Mouse (Mus musculus) heart, embryonic 11.5 days (tissue): ENCODE measurements around the gene Rps3a1. TPM values are rescaled to one million over a fixed set of nuclear protein-coding genes. Genes with fewer than 3 reads are reported as not detected.

Experiments used
- ATAC-seq: fragments of 200-750 bp; cut with Nextera tagmentation; replicated peaks from 2 replicates; pipeline ENCODE4 v1.8.0; 2017; ENCODE audit warnings: moderate library complexity; ENCODE audit not compliant: insufficient number of reproducible peaks, low FRiP score, low TSS enrichment
- H3K27ac ChIP-seq: fragments of 300-500 bp; sonication (generic); 2 replicates; pipeline ENCODE4 v1.5.1; 2014; ENCODE audit warnings: mild to moderate bottlenecking, low read depth, low read length
- H3K27me3 ChIP-seq: fragments of 300-500 bp; sonication (generic); 2 replicates; pipeline ENCODE4 v1.6.1; 2014; ENCODE audit warnings: mild to moderate bottlenecking, low read length, mixed read lengths; ENCODE audit not compliant: control insufficient read depth, insufficient read depth
- H3K36me3 ChIP-seq: fragments of 300-500 bp; sonication (generic); 2 replicates; pipeline ENCODE4 v1.6.1; 2014; ENCODE audit warnings: mild to moderate bottlenecking, low read length, moderate library complexity, mixed read lengths; ENCODE audit not compliant: control insufficient read depth, insufficient read depth
- H3K4me1 ChIP-seq: fragments of 300-500 bp; sonication (generic); 2 replicates; pipeline ENCODE4 v1.6.1; 2014; ENCODE audit warnings: low read length; ENCODE audit not compliant: control insufficient read depth, insufficient read depth
- H3K4me2 ChIP-seq: fragments of 300-500 bp; sonication (generic); 2 replicates; pipeline ENCODE4 v1.6.1; 2014; ENCODE audit warnings: mild to moderate bottlenecking, moderate library complexity
- H3K4me3 ChIP-seq: fragments of 300-500 bp; sonication (generic); 2 replicates; pipeline ENCODE4 v1.5.1; 2014; ENCODE audit warnings: low read depth, low read length
- H3K9ac ChIP-seq: fragments of 300-500 bp; sonication (generic); 2 replicates; pipeline ENCODE4 v1.6.1; 2014; ENCODE audit warnings: mild to moderate bottlenecking, low read depth, low read length, moderate library complexity
- H3K9me3 ChIP-seq: fragments of 300-500 bp; sonication (generic); replicated peaks from 2 replicates; pipeline ENCODE4 v1.6.1; 2016; ENCODE audit warnings: low read length; ENCODE audit not compliant: control insufficient read depth
- WGBS: fragments of 180-500 bp; shearing (Covaris S2); extraction: QIAGEN DNeasy Blood & Tissue Kit; methylation state at CpG from one replicate; pipeline ENCODE4 v1.1.7; 2014; ENCODE audit not compliant: insufficient replicate concordance; 5-methylcytosine and 5-hydroxymethylcytosine counted together
- polyA plus RNA-seq: library from polyadenylated mRNA; unstranded; fragments of >200 nt; fragmentation: Nextera tagmentation; extraction: Ambion mirVana; gene quantifications from 2 replicates; pipeline ENCODE4 v1.2.1, GENCODE M21; 2014

Gene Rps3a1
- polyA plus RNA-seq, 1 experiment from 2014 or later, result 968 TPM

DNA sequence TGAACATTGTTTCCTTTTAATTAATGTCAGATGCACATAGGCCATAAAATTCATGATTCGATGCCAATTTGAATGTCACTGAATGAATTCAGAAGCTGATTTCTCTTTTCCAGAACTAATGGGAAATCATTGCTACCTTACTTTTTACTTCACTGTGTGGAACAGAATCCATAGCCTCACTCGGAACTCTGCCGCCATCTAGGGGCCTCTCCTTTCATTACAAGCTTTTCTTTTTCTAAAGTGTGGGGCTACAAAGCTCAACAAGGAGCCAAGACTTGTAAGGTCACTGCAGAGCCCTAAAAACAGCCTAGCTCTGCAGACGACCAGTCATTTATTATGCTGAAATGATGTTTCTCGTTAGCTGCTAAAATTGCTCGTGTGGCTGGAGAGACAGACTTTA, 12.7 kb downstream of the Rps3a1 start:
- H3K4me3 ChIP-seq, result no peak overlapping the region
- WGBS, result 11% methylated on average over 6 of the region's 6 CpGs
- H3K36me3 ChIP-seq, result 0 out of 2 replicates have a peak, but pooled peaks cover 2% of the 10 kb centered on the region
- H3K27me3 ChIP-seq, result no peaks in the 10 kb centered on the region
- H3K4me1 ChIP-seq, result no peaks in the 10 kb centered on the region
- H3K9me3 ChIP-seq, result no peaks in the 10 kb centered on the region
- H3K9ac ChIP-seq, result no peak overlapping the region
- no peak overlapping the region for H3K4me2 ChIP-seq
- H3K27ac ChIP-seq, result no peak overlapping the region
- no peak for ATAC-seq

- Histone ChIP-seq H3K4me1 (no peaks in the 10 kb centered on the region), H3K27ac (no peak overlapping the region), H3K9ac (no peak overlapping the region), H3K4me3 (no peak overlapping the region), H3K36me3 (0 out of 2 replicates have a peak, but pooled peaks cover 6% of the 10 kb centered on the region), H3K9me3 (no peaks in the 10 kb centered on the region), H3K27me3 (no peaks in the 10 kb centered on the region), H3K4me2 (no peak overlapping the region)
- no peak for ATAC-seq
- 63% methylated on average over 8 of the region's 8 CpGs for WGBS
These were observed 19.2 kb downstream of the Rps3a1 start for GRCm38 (mm10) chr3:86123251-86123746.

- Histone ChIP-seq H3K4me3 (no peak overlapping the region), H3K9ac (no peak overlapping the region), H3K4me2 (no peak overlapping the region), H3K27ac (no peak overlapping the region), H3K36me3 (0 out of 2 replicates have a peak, but pooled peaks cover 6% of the 10 kb centered on the region), H3K27me3 (no peaks in the 10 kb centered on the region), H3K9me3 (no peaks in the 10 kb centered on the region), H3K4me1 (no peaks in the 10 kb centered on the region)
- no peak for ATAC-seq
These were observed 20.3 kb downstream of the Rps3a1 start for GRCm38 (mm10) chr3:86122156-86122555.

DNA sequence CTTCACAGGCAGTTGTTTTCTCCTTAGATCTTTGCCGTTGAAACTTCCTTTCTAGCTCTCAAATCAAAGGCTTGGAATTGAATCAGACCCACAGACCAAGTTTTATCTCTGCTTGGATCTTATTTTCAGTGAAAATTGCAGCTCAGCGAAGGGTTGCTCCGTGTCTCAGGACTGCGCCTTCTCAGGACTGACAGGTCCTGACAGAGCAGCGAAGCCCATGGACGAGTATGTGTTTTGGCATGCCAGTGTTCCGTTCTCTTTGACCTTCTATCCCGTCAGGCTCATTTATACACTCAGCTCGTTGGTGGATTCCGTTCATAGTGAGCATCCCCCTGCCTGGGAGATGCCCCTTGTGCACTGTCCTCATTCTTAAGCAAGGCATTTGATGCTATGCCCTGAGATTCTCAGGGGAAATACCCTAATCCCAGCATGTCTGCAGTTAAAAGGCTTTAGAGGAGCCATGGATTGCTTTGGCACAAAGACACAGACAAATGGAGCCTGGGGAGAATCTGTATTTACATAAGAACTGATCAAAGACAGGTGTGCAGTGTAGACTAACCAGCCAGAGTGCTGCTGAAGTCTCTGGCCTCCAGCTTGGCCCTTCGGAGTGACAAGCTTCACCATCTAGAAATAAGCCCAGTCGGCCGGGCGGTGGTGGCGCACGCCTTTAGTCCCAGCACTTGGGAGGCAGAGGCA, 23.1 kb downstream of the Rps3a1 start:
- H3K9ac ChIP-seq, result no peak overlapping the region
- peaks cover 12% of the 10 kb centered on the region for H3K36me3 ChIP-seq
- WGBS, result 69% methylated on average over 16 of the region's 16 CpGs
- H3K27me3 ChIP-seq, result no peaks in the 10 kb centered on the region
- no peak overlapping the region for H3K4me2 ChIP-seq
- H3K4me1 ChIP-seq, result no peaks in the 10 kb centered on the region
- no peak for ATAC-seq
- H3K27ac ChIP-seq, result no peak overlapping the region
- H3K9me3 ChIP-seq, result no peaks in the 10 kb centered on the region
- no peak overlapping the region for H3K4me3 ChIP-seq

DNA sequence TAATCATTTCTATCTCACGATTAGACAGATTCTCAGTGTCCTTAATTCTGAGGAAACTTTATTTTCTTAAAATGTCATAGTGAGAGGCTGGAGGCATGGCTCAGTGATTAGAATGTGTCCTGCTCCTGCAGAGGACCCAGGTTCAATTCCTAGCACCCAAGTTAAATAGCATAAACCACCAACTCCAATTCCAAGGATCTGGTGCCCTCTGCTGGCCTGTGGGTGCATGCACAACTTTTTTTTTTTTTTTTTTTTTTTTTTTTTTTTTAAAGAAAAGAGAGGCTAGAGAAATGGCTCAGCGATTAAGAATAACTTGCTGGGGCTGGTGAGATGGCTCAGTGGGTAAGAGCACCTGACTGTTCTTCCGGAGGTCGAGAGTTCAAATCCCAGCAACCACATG, 25.6 kb downstream of the Rps3a1 start:
- peaks cover 9% of the 10 kb centered on the region for H3K36me3 ChIP-seq
- no peak for ATAC-seq
- no peak overlapping the region for H3K4me3 ChIP-seq
- no peaks in the 10 kb centered on the region for H3K27me3 ChIP-seq
- no peak overlapping the region for H3K4me2 ChIP-seq
- H3K9ac ChIP-seq, result no peak overlapping the region
- WGBS, result 89% methylated on average over 4 of the region's 4 CpGs
- H3K9me3 ChIP-seq, result no peaks in the 10 kb centered on the region
- H3K27ac ChIP-seq, result no peak overlapping the region
- H3K4me1 ChIP-seq, result no peaks in the 10 kb centered on the region

DNA sequence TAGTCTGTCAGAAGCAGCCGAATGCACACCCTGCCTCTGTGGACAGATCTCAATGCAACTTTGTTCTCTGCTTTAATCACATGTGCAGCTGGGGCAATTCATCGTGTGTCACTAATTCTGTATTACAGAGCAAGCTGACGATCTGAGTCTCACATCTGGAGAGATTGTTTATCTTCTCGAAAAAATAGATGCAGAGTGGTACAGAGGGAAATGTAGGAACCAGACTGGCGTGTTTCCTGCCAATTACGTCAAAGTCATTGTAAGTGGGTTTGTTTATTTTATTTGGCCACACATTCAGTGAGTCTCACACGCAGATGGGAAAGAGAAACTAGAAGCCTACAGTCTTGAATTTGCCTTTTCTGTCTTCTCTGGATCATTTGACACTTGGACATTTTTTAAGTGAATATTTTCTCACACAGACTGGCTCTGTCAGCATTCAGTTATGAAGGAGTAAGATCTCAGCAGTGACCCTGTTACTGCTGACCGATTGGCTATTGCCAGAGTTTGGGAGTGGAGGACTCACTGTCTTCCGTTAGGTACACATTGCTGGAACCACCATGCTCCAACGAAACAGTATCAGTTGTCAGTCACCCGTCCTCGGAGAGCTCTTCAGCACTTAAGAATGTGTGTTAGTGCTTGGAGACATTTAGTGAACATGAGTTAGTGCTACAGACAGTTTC, 27.7 kb downstream of the Rps3a1 start:
- Histone ChIP-seq H3K27me3 (no peaks in the 10 kb centered on the region), H3K4me3 (no peak overlapping the region), H3K27ac (no peak overlapping the region), H3K9me3 (no peaks in the 10 kb centered on the region), H3K4me2 (no peak overlapping the region), H3K9ac (no peak overlapping the region), H3K4me1 (no peaks in the 10 kb centered on the region), H3K36me3 (peaks cover 6% of the 10 kb centered on the region)
- WGBS, result 60% methylated on average over 12 of the region's 12 CpGs
- ATAC-seq, result no peak

GRCm38 (mm10) chr3:86112766-86113165, 29.7 kb downstream of the Rps3a1 start:
- WGBS, result 75% methylated on average over 7 of the region's 7 CpGs
- no peak overlapping the region for H3K9ac ChIP-seq
- no peak overlapping the region for H3K4me2 ChIP-seq
- H3K27ac ChIP-seq, result no peak overlapping the region
- H3K4me1 ChIP-seq, result no peaks in the 10 kb centered on the region
- no peaks in the 10 kb centered on the region for H3K27me3 ChIP-seq
- H3K9me3 ChIP-seq, result no peaks in the 10 kb centered on the region
- ATAC-seq, result no peak
- no peak overlapping the region for H3K4me3 ChIP-seq
- H3K36me3 ChIP-seq, result peaks cover 6% of the 10 kb centered on the region

GRCm38 (mm10) chr3:86110077-86110476, 32.4 kb downstream of the Rps3a1 start:
- H3K27ac ChIP-seq, result no peak overlapping the region
- ATAC-seq, result no peak

More at GRCm38 (mm10) chr3:86110077-86110476, 32.4 kb downstream of the Rps3a1 start:
- Histone ChIP-seq H3K36me3 (no peaks in the 10 kb centered on the region), H3K4me3 (no peak overlapping the region), H3K27me3 (no peaks in the 10 kb centered on the region), H3K9ac (peak overlapping the region; percentile 61; the same call in 1 of the 2 replicates), H3K4me1 (no peaks in the 10 kb centered on the region), H3K9me3 (no peaks in the 10 kb centered on the region), H3K4me2 (peak overlapping the region; percentile 53)
- 20% methylated on average over 10 of the region's 10 CpGs for WGBS
